Comparison of ENCODE assay signal across 2 mouse cellular contexts in the genomic region with DNA sequence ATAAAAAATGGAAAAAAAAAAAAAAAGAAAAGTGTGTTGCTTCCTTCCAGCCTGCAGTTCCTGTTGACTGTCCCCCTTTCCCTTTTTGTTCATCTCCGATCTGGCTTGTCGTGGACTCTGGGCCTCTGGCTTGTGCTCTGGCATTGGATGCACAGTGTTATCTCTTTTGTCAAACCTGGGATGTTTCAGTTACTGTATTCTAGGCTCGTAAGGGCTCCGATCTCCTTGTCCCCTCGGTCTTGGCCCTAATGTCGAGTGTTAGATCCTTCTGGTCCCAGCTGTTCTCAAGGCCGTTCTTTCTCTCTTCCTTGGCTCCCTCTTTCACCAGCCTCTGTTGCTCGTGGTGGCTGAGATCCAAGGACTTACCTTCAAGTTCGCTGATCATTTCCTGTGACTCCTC.
TF ChIP-seq lines count a peak whose summit lies in the region.

No protein-coding gene starts in this region.

TF ChIP-seq in CH12.LX, 34 proteins besides CTCF, POLR2A, EP300 and RAD21 (continued from another document):
- TF ChIP-seq MEF2A (IDR thresholded peaks at IDR 0.05; ENCODE audit: borderline replicate concordance, low read depth, low read length) (no peak), RCOR1 (conservative IDR thresholded peaks at IDR 0.05; ENCODE audit: low read depth, low read length) (no peak)
TF ChIP-seq in CH12.LX: peak in this region for 0.

TF ChIP-seq in MEL, 35 proteins besides CTCF, POLR2A, EP300 and RAD21 (continued from another document):
- no peak for TF ChIP-seq ZC3H11A (IDR thresholded peaks at IDR 0.05; ENCODE audit: low read depth, low read length)
- TF ChIP-seq MAFK (IDR thresholded peaks at IDR 0.05; ENCODE audit: borderline replicate concordance, low read depth, low read length) = no peak
- TF ChIP-seq TBP (IDR thresholded peaks at IDR 0.05; ENCODE audit: low read depth, low read length) = no peak
- no peak for TF ChIP-seq TAL1 (IDR thresholded peaks at IDR 0.05; ENCODE audit: low read length)
- TF ChIP-seq HCFC1 (IDR thresholded peaks at IDR 0.05; ENCODE audit: low read depth, low read length) = no peak
- TF ChIP-seq JUND (IDR thresholded peaks at IDR 0.05; ENCODE audit: low read depth, low read length) = no peak
- TF ChIP-seq UBTF (IDR thresholded peaks at IDR 0.05; ENCODE audit: borderline replicate concordance, insufficient read depth, low read depth, low read length) = no peak
- no peak for TF ChIP-seq MAX (IDR thresholded peaks at IDR 0.05; ENCODE audit: low read length)
- TF ChIP-seq KAT2A (conservative IDR thresholded peaks at IDR 0.05; ENCODE audit: low read depth, low read length) = no peak
- no peak for TF ChIP-seq E2F4 (IDR thresholded peaks at IDR 0.05; ENCODE audit: borderline replicate concordance, low read depth, low read length)
- TF ChIP-seq ELF1 (IDR thresholded peaks at IDR 0.05; ENCODE audit: low read depth, low read length) = no peak
- no peak for TF ChIP-seq USF2 (IDR thresholded peaks at IDR 0.05; ENCODE audit: borderline replicate concordance in 1 of 2, insufficient read depth in 1 of 2, low read depth in 1 of 2, low read length in 2 of 2)
- no peak for TF ChIP-seq USF1 (IDR thresholded peaks at IDR 0.05; ENCODE audit: low read depth, low read length)
- peak; percentile 18; the same call in 1 of the 2 replicates for TF ChIP-seq NELFE (IDR thresholded peaks at IDR 0.05; ENCODE audit: low read depth, low read length)
- no peak for TF ChIP-seq MAZ (IDR thresholded peaks at IDR 0.05; ENCODE audit: low read depth, low read length)
- TF ChIP-seq SIN3A (IDR thresholded peaks at IDR 0.05; ENCODE audit: low read length) = peak; percentile 47; the same call in 1 of the 2 replicates
